Mouse (Mus musculus): Measurements from ENCODE around the gene Tns1. TPM values are rescaled to one million over a fixed set of nuclear protein-coding genes. Genes with fewer than 3 reads are reported as not detected.

Tns1 gene
- total RNA-seq, 2 experiments from 2014 or later: 3.1 to 15.4 TPM

- ATAC-seq (replicated peaks; ENCODE audit: poor library complexity): no peak
Observed at GRCm38 (mm10) chr1:74066061-74066460, 58.2 kb downstream of the Tns1 start.

GRCm38 (mm10) chr1:74060046-74060445 lies 64.2 kb downstream of the Tns1 start:
- ATAC-seq (replicated peaks; ENCODE audit: poor library complexity): no peak

GRCm38 (mm10) chr1:74059552-74059951 lies 64.7 kb downstream of the Tns1 start:
- ATAC-seq (replicated peaks; ENCODE audit: poor library complexity): no peak

- no peak for ATAC-seq (replicated peaks; ENCODE audit: poor library complexity)
Observed at GRCm38 (mm10) chr1:74058771-74059170, 65.5 kb downstream of the Tns1 start.

GRCm38 (mm10) chr1:74058309-74058708 lies 65.9 kb downstream of the Tns1 start:
- ATAC-seq (replicated peaks; ENCODE audit: poor library complexity): no peak

- no peak for ATAC-seq (replicated peaks; ENCODE audit: poor library complexity)
Observed at GRCm38 (mm10) chr1:74057501-74057900, 66.7 kb downstream of the Tns1 start.

GRCm38 (mm10) chr1:74055552-74055951 lies 68.7 kb downstream of the Tns1 start:
- ATAC-seq (replicated peaks; ENCODE audit: poor library complexity): peak; percentile 59

- ATAC-seq (replicated peaks; ENCODE audit: poor library complexity): no peak
Observed at GRCm38 (mm10) chr1:74054471-74054870, 69.8 kb downstream of the Tns1 start.

GRCm38 (mm10) chr1:74054007-74054406 lies 70.2 kb downstream of the Tns1 start:
- ATAC-seq (replicated peaks; ENCODE audit: poor library complexity): no peak

GRCm38 (mm10) chr1:74053068-74053467 lies 71.2 kb downstream of the Tns1 start:
- peak; percentile 63 for ATAC-seq (replicated peaks; ENCODE audit: poor library complexity)

- ATAC-seq (replicated peaks; ENCODE audit: poor library complexity): no peak
Observed at GRCm38 (mm10) chr1:74051349-74051748, 72.9 kb downstream of the Tns1 start.

GRCm38 (mm10) chr1:74049430-74049829 lies 74.8 kb downstream of the Tns1 start:
- no peak for ATAC-seq (replicated peaks; ENCODE audit: poor library complexity)

- no peak for ATAC-seq (replicated peaks; ENCODE audit: poor library complexity)
Observed at GRCm38 (mm10) chr1:74047722-74048121, 76.5 kb downstream of the Tns1 start.

- no peak for ATAC-seq (replicated peaks; ENCODE audit: poor library complexity)
Observed at GRCm38 (mm10) chr1:74047311-74047710, 76.9 kb downstream of the Tns1 start.

- no peak for ATAC-seq (replicated peaks; ENCODE audit: poor library complexity)
Observed at GRCm38 (mm10) chr1:74045034-74045433, 79.2 kb downstream of the Tns1 start.

- ATAC-seq (replicated peaks; ENCODE audit: poor library complexity): no peak
Observed at GRCm38 (mm10) chr1:74044421-74044820, 79.8 kb downstream of the Tns1 start.

- peak; percentile 61 for ATAC-seq (replicated peaks; ENCODE audit: poor library complexity)
Observed at GRCm38 (mm10) chr1:74043584-74044105, 80.6 kb downstream of the Tns1 start.

GRCm38 (mm10) chr1:74042711-74043467 lies 81.4 kb downstream of the Tns1 start:
- ATAC-seq (replicated peaks; ENCODE audit: poor library complexity): no peak

GRCm38 (mm10) chr1:74041692-74042091 lies 82.6 kb downstream of the Tns1 start:
- no peak for ATAC-seq (replicated peaks; ENCODE audit: poor library complexity)

- ATAC-seq (replicated peaks; ENCODE audit: poor library complexity): no peak
Observed at GRCm38 (mm10) chr1:74041178-74041577, 83.1 kb downstream of the Tns1 start.

- peak; percentile 60 for ATAC-seq (replicated peaks; ENCODE audit: poor library complexity)
Observed at GRCm38 (mm10) chr1:74036560-74037390, 87.5 kb downstream of the Tns1 start.
